7 mouse cellular contexts compared by ENCODE assay signal in the genomic region with DNA sequence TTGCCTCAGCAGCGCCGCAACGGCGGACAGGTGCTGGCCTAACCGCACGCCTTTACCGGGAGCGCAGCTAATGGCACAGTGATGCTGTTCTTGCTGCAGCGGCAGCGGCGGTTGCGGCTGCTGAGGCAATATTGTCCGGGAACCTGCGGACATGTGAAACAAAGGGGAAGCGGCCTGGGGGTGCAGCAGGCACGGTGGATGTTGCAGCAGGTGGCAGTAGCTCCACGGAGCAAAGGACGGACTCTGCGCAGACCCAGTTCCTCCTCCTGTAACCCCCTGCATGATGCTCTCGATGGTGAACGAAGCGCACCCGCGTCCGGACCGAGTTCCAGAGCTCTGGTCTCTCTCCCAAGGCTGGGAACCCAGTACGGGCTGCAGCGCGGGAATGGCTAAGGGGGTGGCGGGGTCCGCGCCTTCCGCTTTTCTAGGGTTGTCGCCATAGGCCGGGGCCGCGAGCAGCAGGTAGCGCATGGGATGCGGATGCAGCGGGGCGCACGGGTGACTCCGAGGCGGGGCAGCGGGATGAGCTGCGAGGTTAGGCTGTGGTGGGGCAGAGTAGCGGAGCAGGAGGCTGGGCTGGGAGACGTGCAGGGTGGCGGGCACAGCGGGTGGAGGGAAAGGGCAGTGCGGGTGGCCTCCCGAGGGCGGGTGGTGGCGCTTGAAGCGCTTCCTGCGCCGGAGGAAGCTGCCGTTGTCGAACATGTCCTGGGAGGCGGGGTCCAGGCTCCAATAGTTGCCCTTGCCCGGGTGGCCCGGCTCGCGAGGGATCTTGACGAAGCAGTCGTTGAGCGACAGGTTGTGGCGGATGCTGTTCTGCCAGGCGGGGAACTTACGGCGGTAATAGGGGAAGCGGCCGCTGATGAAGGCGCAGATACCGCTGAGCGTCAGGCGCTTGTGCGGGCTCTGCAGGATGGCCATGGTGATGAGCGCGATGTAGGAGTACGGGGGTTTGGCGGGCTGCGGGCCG. TPM values are rescaled to one million over a fixed set of nuclear protein-coding genes. Genes with fewer than 3 reads are reported as not detected.
DNase-seq lines count a peak whose midpoint lies in the region; ATAC-seq lines count a peak whose summit lies in the region.

No protein-coding gene starts in this region.

- no peak overlapping the region for H3K27ac ChIP-seq in embryonic facial prominence, embryonic 10.5 days (replicated peaks)
- no peak overlapping the region for H3K27ac ChIP-seq in hindbrain, embryonic 11.5 days (ENCODE audit: low read depth, low read length)
- no peak overlapping the region for H3K27ac ChIP-seq in liver, embryonic 12.5 days

- H3K9me3 ChIP-seq in embryonic facial prominence, embryonic 10.5 days, result no peaks in the 10 kb centered on the region
- H3K9me3 ChIP-seq in hindbrain, embryonic 11.5 days (ENCODE audit: control insufficient read depth, low read length), result no peaks in the 10 kb centered on the region
- no peaks in the 10 kb centered on the region for H3K9me3 ChIP-seq in liver, embryonic 12.5 days (replicated peaks)

- H3K4me3 ChIP-seq in embryonic facial prominence, embryonic 10.5 days, result peak overlapping the region; percentile 59
- peak overlapping the region; percentile 26 for H3K4me3 ChIP-seq in hindbrain, embryonic 11.5 days (ENCODE audit: low read depth, low read length)
- H3K4me3 ChIP-seq in liver, embryonic 12.5 days, result peak overlapping the region; percentile 35

- H3K36me3 ChIP-seq in embryonic facial prominence, embryonic 10.5 days (replicated peaks), result no peaks in the 10 kb centered on the region
- no peaks in the 10 kb centered on the region for H3K36me3 ChIP-seq in hindbrain, embryonic 11.5 days (ENCODE audit: control insufficient read depth, insufficient read depth, low read length)
- H3K36me3 ChIP-seq in liver, embryonic 12.5 days, result no peaks in the 10 kb centered on the region

- H3K4me2 ChIP-seq in hindbrain, embryonic 11.5 days (replicated peaks; ENCODE audit: low read depth, low read length), result peak overlapping the region; percentile 46
- H3K4me2 ChIP-seq in liver, embryonic 12.5 days, result peak overlapping the region; percentile 60

- WGBS in embryonic facial prominence, embryonic 10.5 days, result under 1% methylated on average over 84 of the region's 84 CpGs
- under 1% methylated on average over 83 of the region's 84 CpGs for WGBS in hindbrain, embryonic 11.5 days
- WGBS in liver, embryonic 12.5 days (ENCODE audit: insufficient replicate concordance), result under 1% methylated on average over 82 of the region's 84 CpGs

- no peak overlapping the region for H3K9ac ChIP-seq in hindbrain, embryonic 11.5 days (ENCODE audit: low read depth, low read length)
- no peak overlapping the region for H3K9ac ChIP-seq in liver, embryonic 12.5 days

- peak; percentile 43 for ATAC-seq in hindbrain, embryonic 11.5 days (ENCODE audit: low FRiP score)
- ATAC-seq in liver, embryonic 12.5 days, result no peak
- no peak for ATAC-seq in frontal cortex, adult (ENCODE audit: low TSS enrichment)

- peak; percentile 3 for DNase-seq in right cerebral cortex, adult 18-20 months
- DNase-seq in right cerebral cortex, postnatal 10 days (ENCODE audit: low spot score in 2 of 2), result no peak
- DNase-seq in embryonic facial prominence, embryonic 10.5 days (ENCODE audit: low spot score), result peak; percentile 70
- peak; percentile 70 for DNase-seq in hindbrain, embryonic 11.5 days (ENCODE audit: low spot score)
- DNase-seq in retina, postnatal 1 day, result peak; percentile 55

- peaks cover 100% of the 10 kb centered on the region for H3K27me3 ChIP-seq in embryonic facial prominence, embryonic 10.5 days (replicated peaks; ENCODE audit: low read depth, poor library complexity, severe bottlenecking)
- H3K27me3 ChIP-seq in hindbrain, embryonic 11.5 days (ENCODE audit: control insufficient read depth, insufficient read depth, low read length), result peaks cover 61% of the 10 kb centered on the region
- peaks cover 95% of the 10 kb centered on the region for H3K27me3 ChIP-seq in liver, embryonic 12.5 days (replicated peaks)

- peaks cover 25% of the 10 kb centered on the region for H3K4me1 ChIP-seq in embryonic facial prominence, embryonic 10.5 days
- H3K4me1 ChIP-seq in hindbrain, embryonic 11.5 days (replicated peaks; ENCODE audit: control insufficient read depth, insufficient read depth, low read length), result peaks cover 7% of the 10 kb centered on the region
- peaks cover 14% of the 10 kb centered on the region; the same call in 1 of the 2 replicates for H3K4me1 ChIP-seq in liver, embryonic 12.5 days

RNA-seq across cellular contexts. Expression of a gene that starts 1.1 kb away (rescaled TPM):
- polyA plus RNA-seq in embryonic facial prominence, embryonic 10.5 days (2016; fragmentation: Nextera tagmentation; extraction: Ambion mirVana), result not detected in 2 replicates
- 0.14 and 0.20 TPM in 2 replicates for polyA plus RNA-seq in hindbrain, embryonic 11.5 days (2014; fragmentation: Nextera tagmentation; extraction: Ambion mirVana)
- polyA plus RNA-seq in liver, embryonic 12.5 days (2016; fragmentation: Nextera tagmentation; extraction: Ambion mirVana), result not detected in 2 replicates

RNA-seq across cellular contexts. Expression of a gene that starts 24.4 kb away (rescaled TPM):
- 316 and 320 TPM in 2 replicates for polyA plus RNA-seq in embryonic facial prominence, embryonic 10.5 days (2016; fragmentation: Nextera tagmentation; extraction: Ambion mirVana)
- 244 and 258 TPM in 2 replicates for polyA plus RNA-seq in hindbrain, embryonic 11.5 days (2014; fragmentation: Nextera tagmentation; extraction: Ambion mirVana)
- polyA plus RNA-seq in liver, embryonic 12.5 days (2016; fragmentation: Nextera tagmentation; extraction: Ambion mirVana), result 210 and 231 TPM in 2 replicates

RNA-seq across cellular contexts. Expression of a gene that starts 38.2 kb away (rescaled TPM):
- polyA plus RNA-seq in embryonic facial prominence, embryonic 10.5 days (2016; fragmentation: Nextera tagmentation; extraction: Ambion mirVana), result 0.10 and 0.24 TPM in 2 replicates
- 0.81 and 1.2 TPM in 2 replicates for polyA plus RNA-seq in hindbrain, embryonic 11.5 days (2014; fragmentation: Nextera tagmentation; extraction: Ambion mirVana)
- polyA plus RNA-seq in liver, embryonic 12.5 days (2016; fragmentation: Nextera tagmentation; extraction: Ambion mirVana), result 0.39 and 0.62 TPM in 2 replicates

Comparison
In these comparisons a context has a peak if more than half of its experiments do, and no peak if none do; other contexts are left out.
1. DNase-seq: peak in right cerebral cortex, adult 18-20 months (single experiment), embryonic facial prominence, embryonic 10.5 days (single experiment), hindbrain, embryonic 11.5 days (single experiment) and retina, postnatal 1 day (single experiment); none in right cerebral cortex, postnatal 10 days (0 of 2).
2. Peak in every context shown above with its lines, with median percentiles within 50 percentile points of each other: H3K4me3 ChIP-seq.